Mouse (Mus musculus) MEL (cell line): ENCODE data around the gene Fam71a. TPM values are rescaled to one million over a fixed set of nuclear protein-coding genes. Genes with fewer than 3 reads are reported as not detected.

ENCODE experiments used
- DNase-seq: peaks from one replicate; pipeline ENCODE4 v3.0.0; 2011; ENCODE audit warnings: low read depth, low spot score
- H3K27ac ChIP-seq: 2 replicates; pipeline ENCODE4 v1.5.1; 2012; ENCODE audit warnings: low read depth, mild to moderate bottlenecking, control low read depth, low read length, moderate library complexity; ENCODE audit not compliant: control insufficient read depth
- H3K27me3 ChIP-seq, 2 experiments: fragments of 150-350 bp in 1 of 2; sonication (generic) in 1 of 2; 2 replicates each; pipeline ENCODE4 v1.6.1; 2012; ENCODE audit warnings: low read length in 2 of 2, mild to moderate bottlenecking in 2 of 2, improper control_type of control experiment in 1 of 2, moderate library complexity in 1 of 2; ENCODE audit not compliant: insufficient read depth in 2 of 2, control insufficient read depth in 1 of 2
- H3K36me3 ChIP-seq, 2 experiments: 2 replicates each; pipeline ENCODE4 v1.6.1; 2012 to 2014; ENCODE audit warnings: low read length in 2 of 2, improper control_type of control experiment in 1 of 2, inconsistent platforms in 1 of 2, mild to moderate bottlenecking in 1 of 2; ENCODE audit not compliant: insufficient read depth in 2 of 2, control insufficient read depth in 1 of 2
- H3K4me1 ChIP-seq, 2 experiments: fragments of 150-350 bp in 1 of 2; sonication (generic) in 1 of 2; 2 replicates each; pipeline ENCODE4 v1.6.1; 2012; ENCODE audit warnings: low read length in 2 of 2, improper control_type of control experiment in 1 of 2, mild to moderate bottlenecking in 1 of 2; ENCODE audit not compliant: insufficient read depth in 2 of 2, control insufficient read depth in 1 of 2
- H3K4me3 ChIP-seq, 2 experiments: fragments of 150-350 bp in 1 of 2; sonication (generic) in 1 of 2; 2 replicates each; pipeline ENCODE4 v1.5.1; 2012; ENCODE audit warnings: low read depth in 2 of 2, low read length in 2 of 2, mild to moderate bottlenecking in 2 of 2, moderate library complexity in 2 of 2, control low read depth in 1 of 2, improper control_type of control experiment in 1 of 2; ENCODE audit not compliant: control insufficient read depth in 1 of 2, insufficient read depth in 1 of 2
- H3K79me2 ChIP-seq: 2 replicates; pipeline ENCODE4 v1.6.1; 2012; ENCODE audit warnings: mild to moderate bottlenecking, low read length, moderate library complexity; ENCODE audit not compliant: control insufficient read depth, poor library complexity, insufficient read depth
- H3K9ac ChIP-seq: 2 replicates; pipeline ENCODE4 v1.6.1; 2012; ENCODE audit warnings: low read depth, mild to moderate bottlenecking, control low read depth, low read length, moderate library complexity; ENCODE audit not compliant: control insufficient read depth, poor library complexity, severe bottlenecking
- H3K9me3 ChIP-seq: fragments of 150-350 bp; sonication (generic); replicated peaks from 2 replicates; pipeline ENCODE4 v1.6.1; 2012; ENCODE audit warnings: mild to moderate bottlenecking, low read length, improper control_type of control experiment, moderate library complexity; ENCODE audit not compliant: insufficient read depth
- ETS1 ChIP-seq: IDR thresholded peaks from 2 replicates; pipeline ENCODE4 v1.6.1; 2012; ENCODE audit warnings: low read depth, mild to moderate bottlenecking, inconsistent platforms, low read length, improper control_type of control experiment, moderate library complexity
- HCFC1 ChIP-seq: IDR thresholded peaks from 2 replicates; pipeline ENCODE4 v1.6.1; 2012; ENCODE audit warnings: low read depth, mild to moderate bottlenecking, inconsistent platforms, low read length, improper control_type of control experiment, moderate library complexity
- JUND ChIP-seq: IDR thresholded peaks from 2 replicates; pipeline ENCODE4 v1.6.1; 2011; ENCODE audit warnings: low read depth, mild to moderate bottlenecking, improper control_type of control experiment, low read length
- MAFK ChIP-seq: IDR thresholded peaks from 2 replicates; pipeline ENCODE4 v1.6.1; 2011; ENCODE audit warnings: low read depth, mild to moderate bottlenecking, low read length, improper control_type of control experiment, borderline replicate concordance
- MAZ ChIP-seq: IDR thresholded peaks from 2 replicates; pipeline ENCODE4 v1.6.1; 2012; ENCODE audit warnings: low read depth, mild to moderate bottlenecking, inconsistent platforms, low read length, improper control_type of control experiment
- MXI1 ChIP-seq: IDR thresholded peaks from 2 replicates; pipeline ENCODE4 v1.6.1; 2011; ENCODE audit warnings: mild to moderate bottlenecking, low read depth, low read length, improper control_type of control experiment
- MYB ChIP-seq: IDR thresholded peaks from 2 replicates; pipeline ENCODE4 v1.6.1; 2011; ENCODE audit warnings: mild to moderate bottlenecking, low read depth, low read length, improper control_type of control experiment
- MYC ChIP-seq: IDR thresholded peaks from 2 replicates; pipeline ENCODE4 v1.6.1; 2011; ENCODE audit warnings: low read depth, mild to moderate bottlenecking, low read length, improper control_type of control experiment, moderate library complexity
- NELFE ChIP-seq: IDR thresholded peaks from 2 replicates; pipeline ENCODE4 v1.6.1; 2011; ENCODE audit warnings: low read depth, low read length, improper control_type of control experiment
- NRF1 ChIP-seq: IDR thresholded peaks from 2 replicates; pipeline ENCODE4 v1.6.1; 2014; ENCODE audit warnings: low read depth, mild to moderate bottlenecking, inconsistent platforms, low read length, improper control_type of control experiment, moderate library complexity; ENCODE audit not compliant: poor library complexity, insufficient read depth, severe bottlenecking
- RAD21 ChIP-seq: IDR thresholded peaks from 2 replicates; pipeline ENCODE4 v1.6.1; 2011; ENCODE audit warnings: mild to moderate bottlenecking, low read depth, low read length, improper control_type of control experiment
- RCOR1 ChIP-seq: IDR thresholded peaks from 2 replicates; pipeline ENCODE4 v1.6.1; 2012; ENCODE audit warnings: low read depth, mild to moderate bottlenecking, inconsistent platforms, low read length, improper control_type of control experiment
- SIN3A ChIP-seq: IDR thresholded peaks from 2 replicates; pipeline ENCODE4 v1.6.1; 2012; ENCODE audit warnings: low read length, improper control_type of control experiment, inconsistent platforms
- TAL1 ChIP-seq: IDR thresholded peaks from 2 replicates; pipeline ENCODE4 v1.6.1; 2012; ENCODE audit warnings: mild to moderate bottlenecking, inconsistent platforms, low read length, moderate library complexity, mixed read lengths
- TBP ChIP-seq: IDR thresholded peaks from 2 replicates; pipeline ENCODE4 v1.8.0; 2011; ENCODE audit warnings: low read depth, low read length, improper control_type of control experiment
- TCF12 ChIP-seq: IDR thresholded peaks from 2 replicates; pipeline ENCODE4 v1.6.1; 2014; ENCODE audit warnings: low read depth, mild to moderate bottlenecking, inconsistent platforms, low read length, improper control_type of control experiment, moderate library complexity
- UBTF ChIP-seq: IDR thresholded peaks from 2 replicates; pipeline ENCODE4 v1.6.1; 2012; ENCODE audit warnings: low read depth, mild to moderate bottlenecking, inconsistent platforms, low read length, improper control_type of control experiment, moderate library complexity, borderline replicate concordance; ENCODE audit not compliant: insufficient read depth
- USF1 ChIP-seq: IDR thresholded peaks from 2 replicates; pipeline ENCODE4 v1.6.1; 2014; ENCODE audit warnings: low read depth, mild to moderate bottlenecking, inconsistent platforms, low read length, improper control_type of control experiment, moderate library complexity
- USF2 ChIP-seq, 2 experiments: IDR thresholded peaks; 2 replicates each; pipeline ENCODE4 v1.6.1; 2011 to 2012; ENCODE audit warnings: improper control_type of control experiment in 2 of 2, low read length in 2 of 2, borderline replicate concordance in 1 of 2, inconsistent platforms in 1 of 2, low read depth in 1 of 2, mild to moderate bottlenecking in 1 of 2; ENCODE audit not compliant: insufficient read depth in 1 of 2
- ZMIZ1 ChIP-seq: IDR thresholded peaks from 2 replicates; pipeline ENCODE4 v1.6.1; 2012; ENCODE audit warnings: low read depth, mild to moderate bottlenecking, inconsistent platforms, low read length, improper control_type of control experiment, moderate library complexity
- polyA plus RNA-seq, 2 experiments: library from polyadenylated mRNA; stranded (reverse) in 1 of 2; unstranded in 1 of 2; fragments of >175 nt in 1 of 2; fragments of >200 nt in 1 of 2; gene quantifications; 2 replicates each; pipeline versions ENCODE4 v1.2.1 to v1.2.4; 2012; ENCODE audit warnings: low replicate concordance in 2 of 2, low read depth in 1 of 2; ENCODE audit not compliant: insufficient read length in 2 of 2, insufficient read depth in 1 of 2, missing spikeins in 1 of 2
- total RNA-seq: library from RNA; depleted of rRNA; stranded (reverse); fragments of 300-350 nt; gene quantifications from 2 replicates; pipeline ENCODE4 v1.2.3, GENCODE M21; 2012

Gene Fam71a
- total and polyA plus RNA-seq, 3 experiments, result not detected

DNA sequence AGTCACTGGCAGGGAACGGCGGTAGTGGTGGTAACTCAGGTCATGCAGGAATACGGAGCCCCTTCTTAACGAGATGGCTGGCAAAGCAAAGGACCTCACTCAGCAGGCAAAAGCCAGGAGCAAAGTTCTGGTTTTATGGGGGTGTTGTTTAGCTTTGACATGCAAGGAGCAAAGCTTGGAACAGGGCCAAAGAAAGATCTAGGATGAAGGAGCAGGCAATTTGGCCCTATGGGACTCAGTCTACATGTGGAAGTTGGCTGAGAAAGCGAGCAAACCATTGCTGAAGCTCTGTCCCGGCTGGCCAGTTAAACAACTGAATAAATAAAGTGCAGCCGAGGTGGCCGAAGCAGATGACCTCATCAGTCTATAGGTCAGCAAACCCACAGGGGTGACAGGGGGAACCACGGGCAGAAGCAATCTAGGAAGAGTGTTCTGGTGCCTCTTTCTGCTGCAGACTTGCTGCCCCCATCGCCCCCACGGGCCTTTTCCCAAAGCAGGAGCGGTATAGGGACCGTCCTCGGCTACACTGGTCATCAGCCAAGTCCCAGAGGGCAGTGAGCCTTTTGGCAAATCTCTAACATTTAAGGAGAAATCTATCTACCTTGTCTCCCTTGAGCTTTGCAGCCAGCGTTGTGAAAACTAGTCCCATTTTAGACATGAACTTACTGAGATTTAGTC lies 14.0 kb upstream of the Fam71a start:
- H3K4me3 ChIP-seq, result no peak overlapping the region
- DNase-seq, result no peak
- no peak overlapping the region for H3K9ac ChIP-seq
- H3K79me2 ChIP-seq, result no peaks in the 10 kb centered on the region
- no peaks in the 10 kb centered on the region for H3K9me3 ChIP-seq
- no peak overlapping the region for H3K27ac ChIP-seq
- no peaks in the 10 kb centered on the region; a peak in 1 of 4 replicates for H3K36me3 ChIP-seq
- peaks cover 0 to 2% of the 10 kb centered on the region in 2 experiments; a peak in 1 of 4 replicates for H3K27me3 ChIP-seq
- TF ChIP-seq NRF1 (no peak), SIN3A (no peak), TAL1 (no peak), MAFK (no peak), HCFC1 (no peak), USF2 (IDR thresholded peaks at IDR 0.05; ENCODE audit: borderline replicate concordance in 1 of 2, insufficient read depth in 1 of 2, low read depth in 1 of 2, low read length in 2 of 2) (no peak), TCF12 (no peak), TBP (no peak), RAD21 (no peak), ZMIZ1 (no peak), ETS1 (no peak), MYC (no peak), MYB (no peak)
- TF ChIP-seq, all 39 proteins: peak for 0
- H3K4me1 ChIP-seq, result peaks cover 0 to 2% of the 10 kb centered on the region in 2 experiments; a peak in 1 of 4 replicates

DNA sequence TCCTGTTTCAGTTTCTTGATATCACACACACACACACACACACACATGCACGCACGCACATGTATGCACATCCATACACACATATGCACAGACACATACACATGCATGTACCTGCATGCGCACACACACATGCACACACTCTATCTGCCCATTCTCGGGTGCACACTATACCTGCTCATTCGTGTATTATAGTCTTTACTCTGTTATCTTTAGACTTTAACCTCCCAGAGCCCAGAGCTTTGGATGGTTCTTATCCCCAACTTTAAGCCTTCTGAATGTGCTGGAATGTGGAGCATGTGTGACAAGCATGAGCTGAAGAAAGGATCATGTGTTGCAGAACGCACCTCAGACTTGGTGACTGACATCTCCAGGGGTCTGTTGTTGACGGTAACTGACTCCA lies 12.3 kb upstream of the Fam71a start:
- DNase-seq, result no peak
- Histone ChIP-seq H3K4me3 (no peak overlapping the region), H3K4me1 (no peaks in the 10 kb centered on the region; a peak in 1 of 4 replicates), H3K27me3 (no peaks in the 10 kb centered on the region; a peak in 1 of 4 replicates), H3K9ac (no peak overlapping the region), H3K27ac (no peak overlapping the region), H3K9me3 (no peaks in the 10 kb centered on the region), H3K79me2 (no peaks in the 10 kb centered on the region), H3K36me3 (no peaks in the 10 kb centered on the region; a peak in 1 of 4 replicates)
- no peak for TF ChIP-seq MAZ
- no peak for TF ChIP-seq JUND
- no peak for TF ChIP-seq HCFC1
- TF ChIP-seq UBTF, result no peak
- no peak for TF ChIP-seq NELFE
- TF ChIP-seq MXI1, result no peak
- no peak for TF ChIP-seq RCOR1
- TF ChIP-seq USF1, result no peak
